Mouse (Mus musculus): ENCODE results near the gene Zbtb7b.
A peak's percentile ranks its signal among the peaks of the same experiment; 100 is the strongest.

Gene Zbtb7b

DNA sequence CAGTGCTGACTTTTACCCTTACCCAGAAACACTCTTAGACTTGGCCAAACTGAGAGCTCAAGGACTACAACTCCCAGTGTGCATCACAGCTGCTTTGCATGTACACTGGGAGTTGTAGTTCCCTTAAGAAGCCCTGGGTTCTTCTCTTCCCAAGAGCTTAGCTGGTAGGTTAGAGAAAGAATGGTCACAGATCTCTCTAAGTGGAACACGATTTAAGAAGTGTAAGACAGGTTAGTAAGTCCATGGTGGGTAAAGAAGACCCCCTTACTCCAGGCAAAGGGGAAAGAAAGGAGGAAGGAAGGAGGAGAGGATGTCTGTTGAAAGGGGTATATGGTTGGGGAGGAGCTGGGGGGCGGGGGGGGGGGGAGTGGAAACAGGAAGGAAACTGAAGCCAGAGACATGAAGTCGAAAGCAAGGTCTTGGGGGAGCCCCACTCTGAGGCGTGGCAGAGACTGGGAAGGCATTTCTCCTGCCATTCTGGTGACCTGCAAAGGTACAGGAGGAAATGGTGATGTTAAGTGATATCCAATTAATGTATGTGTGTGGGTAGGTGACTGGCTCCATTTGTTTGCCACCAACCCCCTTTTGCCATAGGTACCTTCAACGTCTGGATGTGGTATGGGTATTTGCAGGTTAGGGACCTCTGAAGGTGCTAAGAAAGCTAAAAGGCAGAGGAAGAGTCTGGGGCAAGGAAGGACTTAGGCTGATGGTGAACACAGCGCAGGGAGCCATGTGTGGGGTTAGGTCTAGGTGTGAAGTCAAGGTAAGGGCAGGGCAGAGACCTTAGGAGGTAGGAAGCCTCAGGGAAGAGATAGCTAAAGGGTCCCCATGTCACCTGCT, 5.5 kb downstream of the Zbtb7b start:
- no peak for DNase-seq (ENCODE audit: low read depth, low spot score)

DNA sequence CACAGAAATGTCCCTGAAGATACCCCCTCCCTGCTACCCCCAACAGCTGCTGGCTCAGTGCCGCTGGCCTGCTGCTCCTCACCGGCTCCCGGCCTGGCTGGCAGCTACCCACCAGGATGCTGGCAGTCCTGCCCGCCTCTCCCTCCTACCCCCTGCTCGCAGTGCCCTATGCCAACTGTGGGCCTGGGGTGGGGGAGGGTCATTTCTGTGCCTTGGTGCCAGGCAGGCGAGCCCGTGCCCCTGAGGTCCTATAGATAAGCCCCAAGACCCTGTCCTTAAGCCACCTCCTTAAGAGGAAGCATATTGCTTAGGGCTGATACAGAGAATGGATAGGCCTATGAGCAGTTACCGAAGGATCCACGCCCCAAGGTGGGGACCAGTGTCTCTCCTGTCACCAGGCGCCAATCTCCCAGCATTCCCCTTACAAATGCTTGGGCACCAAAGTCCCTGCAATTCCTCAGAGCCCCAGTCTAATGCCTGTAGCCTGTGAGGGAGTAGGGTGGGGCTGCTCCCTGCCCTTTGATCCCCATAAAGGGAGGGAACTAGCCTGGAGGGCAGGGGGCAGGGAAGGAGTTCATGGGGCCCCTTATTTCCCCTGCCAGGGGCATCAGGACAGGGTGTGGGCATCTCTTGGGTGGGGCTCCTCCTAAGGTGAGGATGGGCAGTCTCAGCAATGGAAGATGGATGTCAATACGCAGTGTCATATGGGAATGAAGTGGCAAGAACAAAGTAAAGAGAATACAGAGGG, 6.3 kb downstream of the Zbtb7b start:
- DNase-seq (ENCODE audit: low read depth, low spot score) = no peak

DNA sequence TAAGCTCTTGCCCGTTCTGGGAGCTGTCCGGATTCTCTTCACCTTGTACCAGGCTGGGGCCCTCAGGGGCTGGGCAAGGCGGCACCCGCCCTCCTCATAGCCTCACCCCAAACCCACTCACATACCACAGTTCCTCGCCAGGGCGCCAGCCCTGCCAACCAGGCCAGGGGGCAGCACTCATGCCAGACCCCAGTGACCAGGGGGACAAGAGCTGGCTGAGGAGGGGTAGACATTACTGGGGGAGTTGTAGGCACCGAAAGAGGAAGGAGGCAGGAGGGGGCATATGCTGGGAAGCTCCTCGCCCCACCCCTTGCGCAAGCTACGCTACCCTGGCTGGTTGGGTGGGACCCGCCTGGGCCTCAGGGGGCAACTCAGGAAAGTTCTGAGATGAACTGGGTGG, 6.9 kb downstream of the Zbtb7b start:
- no peak for DNase-seq (ENCODE audit: low read depth, low spot score)

DNA sequence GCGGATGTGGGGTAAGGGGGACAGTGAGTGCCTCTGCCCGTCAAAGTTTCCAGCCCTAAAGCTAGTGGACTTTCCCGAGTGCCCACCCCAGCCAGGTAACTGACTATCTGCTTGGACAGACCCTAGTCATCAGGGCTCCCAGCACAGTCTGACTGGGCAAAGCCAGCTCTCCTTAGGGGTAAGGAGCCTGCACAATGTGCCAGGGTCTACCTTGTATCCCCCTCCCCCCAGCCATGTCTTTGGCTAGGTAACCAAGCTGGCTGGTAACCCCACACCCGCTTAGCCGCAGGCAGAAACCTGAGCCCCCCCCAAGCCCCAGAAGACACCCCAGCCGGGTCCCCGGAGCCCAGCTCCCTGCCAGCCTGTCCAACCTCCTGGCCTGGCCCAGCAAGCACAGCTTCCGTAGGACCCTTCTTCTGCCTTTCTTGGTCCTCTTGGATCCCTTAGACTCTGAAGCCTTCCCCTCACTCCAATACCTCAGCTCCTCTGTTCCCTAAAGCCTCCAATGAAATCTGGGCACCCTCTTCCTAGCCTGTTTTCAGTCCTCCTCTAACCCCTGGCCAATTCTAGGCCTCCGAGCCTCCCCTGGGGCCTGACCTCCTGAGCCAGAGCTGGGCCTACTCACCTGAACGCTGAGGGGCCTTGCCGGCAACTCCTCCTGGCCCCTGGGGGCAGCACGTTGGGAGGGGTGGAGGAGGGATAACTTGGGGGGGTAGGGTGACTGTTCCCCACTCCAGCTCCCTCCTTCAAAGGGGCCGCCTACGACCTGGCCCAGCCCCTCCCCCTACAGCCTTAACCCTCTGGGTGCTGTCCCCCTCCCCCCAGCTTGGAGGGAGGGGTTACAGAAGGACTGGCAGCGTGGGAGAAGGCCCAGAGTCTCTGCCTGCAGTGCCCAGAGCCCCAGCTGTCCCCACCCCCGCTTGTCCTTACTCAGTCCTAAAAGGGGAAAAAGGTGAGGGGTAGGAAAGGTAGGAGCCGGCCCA, 7.8 kb downstream of the Zbtb7b start:
- no peak for DNase-seq (ENCODE audit: low read depth, low spot score)

DNA sequence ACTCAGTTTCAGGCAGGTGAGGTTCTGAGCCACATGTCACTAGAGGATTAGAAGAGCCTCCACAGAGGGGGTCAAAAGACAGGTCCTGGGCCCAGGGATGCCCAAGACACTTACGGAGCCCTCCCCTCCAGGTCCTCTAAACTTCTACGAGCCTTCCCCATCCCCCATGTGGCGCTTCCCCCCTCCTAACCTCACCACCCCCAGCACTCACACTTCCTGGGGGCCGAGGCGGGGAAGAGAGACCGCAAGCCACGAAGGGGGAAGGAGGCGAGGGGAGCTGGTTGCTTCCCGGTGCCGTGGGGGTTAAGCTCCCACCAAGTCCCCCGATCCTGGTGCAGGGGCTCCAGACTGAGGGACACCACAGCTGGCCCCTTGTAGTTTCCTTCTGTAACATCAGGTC, 9.1 kb downstream of the Zbtb7b start:
- DNase-seq (ENCODE audit: low read depth, low spot score) = no peak

DNA sequence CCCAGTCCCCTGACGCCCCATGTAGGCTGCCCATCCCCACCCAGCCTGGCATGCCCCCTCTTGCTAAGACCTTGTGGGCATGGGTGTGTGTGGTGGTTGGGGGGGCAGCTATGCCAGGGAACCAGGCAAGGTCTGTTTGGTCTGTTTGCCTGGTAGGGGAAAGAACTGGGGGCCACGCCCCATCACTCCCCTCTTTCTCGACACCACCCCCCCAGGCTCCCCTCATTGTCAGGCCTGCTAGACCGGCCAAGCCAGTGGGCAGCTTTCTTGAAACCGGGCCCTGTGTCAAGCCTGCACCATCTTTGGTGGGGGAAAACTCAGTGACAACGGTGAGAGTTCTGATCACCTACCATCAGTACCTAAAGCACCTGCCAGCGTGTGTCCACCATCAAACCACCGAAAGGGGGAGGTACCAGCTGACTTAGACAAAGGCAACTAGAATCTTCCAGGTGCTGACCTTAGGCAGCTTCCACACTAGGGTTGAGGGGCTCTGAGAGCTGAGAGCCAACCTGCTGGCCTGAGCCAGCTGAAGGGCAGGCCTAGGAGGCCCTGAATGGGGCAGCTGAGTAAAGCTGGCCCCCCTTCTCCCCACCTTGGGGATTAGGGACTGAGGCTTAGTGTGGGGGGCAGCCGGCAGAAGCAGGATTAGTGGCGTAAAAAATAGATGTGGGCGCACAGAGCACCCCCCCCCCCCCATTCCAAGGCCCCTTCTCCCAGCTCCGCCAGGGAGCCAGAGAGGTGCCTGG, 10.1 kb downstream of the Zbtb7b start:
- DNase-seq (ENCODE audit: low read depth, low spot score) = no peak

DNA sequence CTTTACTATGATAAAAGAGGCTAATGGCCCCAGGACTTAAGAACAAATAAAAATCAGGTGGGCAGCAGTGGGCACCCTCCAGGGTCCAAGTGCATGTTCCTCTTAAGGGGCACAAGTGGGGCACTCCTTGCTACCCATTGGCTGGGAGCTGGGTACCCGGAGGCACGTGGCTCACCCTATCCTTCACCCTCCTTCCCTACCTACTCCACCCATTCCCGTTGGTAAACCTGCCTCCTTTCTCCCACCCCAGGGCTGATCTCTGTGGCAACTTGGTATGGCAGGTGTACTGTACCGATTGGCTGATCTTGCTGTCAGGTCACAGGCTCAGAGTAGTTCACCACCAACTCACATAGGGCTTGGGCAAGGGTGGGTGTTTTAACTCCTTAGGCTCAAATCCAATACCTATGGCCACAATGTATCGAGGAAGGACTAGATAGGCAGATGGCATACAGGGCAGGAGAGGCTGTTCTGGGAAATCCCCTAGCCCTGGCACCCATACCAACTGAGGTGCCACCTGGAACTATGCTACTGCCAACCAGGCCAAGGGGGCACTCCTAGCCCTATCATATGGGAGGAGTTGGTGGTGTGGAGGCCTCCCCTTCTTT, 10.8 kb downstream of the Zbtb7b start:
- DNase-seq (ENCODE audit: low read depth, low spot score) = no peak

DNA sequence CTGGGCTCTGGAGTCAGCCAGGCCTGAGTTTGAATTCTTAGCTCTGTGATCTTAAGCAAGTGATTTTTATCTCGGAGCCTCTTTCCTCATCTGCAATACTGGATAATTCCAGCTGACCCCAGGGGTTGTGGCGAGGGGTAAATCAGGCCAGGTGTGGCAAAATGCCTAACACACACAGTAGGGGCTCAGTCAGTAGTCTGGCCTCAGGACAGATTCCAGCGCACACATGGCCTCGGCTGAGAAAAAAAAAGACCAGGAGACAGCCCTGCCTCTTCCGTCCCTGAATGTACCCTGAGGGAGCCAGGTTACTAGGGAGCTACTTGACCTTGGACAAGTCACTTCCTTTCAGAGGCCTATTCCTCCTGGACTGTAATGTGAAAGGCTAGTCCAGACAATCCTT, 11.6 kb downstream of the Zbtb7b start:
- no peak for DNase-seq (ENCODE audit: low read depth, low spot score)

DNA sequence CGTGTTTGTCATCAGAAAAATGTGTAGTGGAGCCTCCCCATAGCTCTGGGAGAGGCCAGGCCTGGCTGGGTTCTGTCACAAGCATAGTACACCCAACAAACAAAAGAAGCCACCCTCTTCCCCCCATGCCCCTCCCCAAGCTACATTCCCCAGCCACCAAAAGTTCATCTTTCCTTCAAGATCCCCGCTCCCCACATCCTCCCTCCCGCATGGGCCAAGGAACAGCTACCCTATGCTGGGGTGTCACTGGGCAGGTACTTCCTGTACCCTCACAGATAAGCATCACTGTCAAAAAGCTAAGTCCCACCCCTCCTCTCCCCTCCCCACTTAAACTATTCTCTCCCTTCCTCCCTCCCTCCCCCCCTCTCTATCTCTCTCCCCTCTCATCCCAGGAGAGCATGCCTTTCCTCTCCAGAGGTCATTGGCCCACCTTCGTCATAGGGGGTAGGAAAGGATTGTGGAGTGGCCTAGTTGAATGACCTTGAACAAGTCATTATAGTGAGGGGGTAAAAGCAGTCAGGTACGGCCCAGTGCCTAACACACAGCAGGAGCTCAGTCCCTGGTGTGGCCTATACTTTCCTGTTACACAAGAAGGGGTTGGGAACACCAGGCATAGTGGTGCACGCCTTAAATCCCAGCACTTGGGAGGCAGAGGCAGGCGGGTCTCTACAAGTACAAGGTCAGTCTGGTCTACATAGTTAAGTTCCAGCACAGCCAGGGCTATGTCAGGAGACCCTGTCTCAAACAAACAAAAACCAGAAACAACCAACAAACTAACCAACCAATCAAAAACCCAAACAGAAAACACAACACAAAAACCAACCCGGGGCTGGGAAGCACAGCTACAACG, 12.3 kb downstream of the Zbtb7b start:
- DNase-seq (ENCODE audit: low read depth, low spot score) = no peak

DNA sequence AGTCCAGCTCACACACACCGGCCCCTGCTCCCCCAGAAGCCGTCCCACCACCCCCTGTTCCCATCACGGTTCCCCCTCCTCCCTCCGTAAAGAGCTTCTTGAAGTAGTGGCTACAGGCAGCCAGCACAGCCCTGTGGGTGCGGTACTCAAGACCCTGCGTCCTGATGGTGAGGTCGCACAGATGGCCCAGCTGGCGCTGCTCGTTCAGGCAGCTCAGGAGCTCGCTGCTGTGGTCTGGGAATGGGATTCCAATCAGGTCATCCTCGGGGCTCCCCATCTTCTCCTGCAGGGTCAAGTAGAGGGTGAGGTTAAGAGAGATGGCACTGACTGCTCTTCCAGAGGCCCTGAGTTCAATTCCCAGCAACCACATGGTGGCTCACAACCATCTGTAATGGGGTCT, 13.3 kb downstream of the Zbtb7b start:
- DNase-seq (ENCODE audit: low read depth, low spot score) = no peak

DNA sequence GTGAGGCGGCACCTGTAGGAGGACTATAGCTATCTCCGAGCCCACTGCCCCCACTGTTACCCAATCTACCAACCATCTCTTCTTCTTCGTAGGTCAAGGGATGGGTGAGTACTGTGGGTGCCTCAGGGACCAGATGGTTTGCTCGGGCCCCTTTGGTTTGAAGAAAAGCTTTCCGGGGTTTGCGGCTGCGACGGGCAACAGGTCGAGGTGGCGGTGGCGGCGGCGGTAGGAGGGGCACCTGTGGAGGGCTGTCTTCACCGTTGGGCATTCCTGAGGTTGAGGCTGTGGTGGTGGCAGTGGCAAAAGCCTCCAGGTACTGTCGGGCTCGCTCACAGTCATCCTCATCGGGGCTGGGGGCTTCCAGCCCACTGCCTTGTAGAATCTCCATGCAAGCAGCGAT, 13.9 kb downstream of the Zbtb7b start:
- DNase-seq (ENCODE audit: low read depth, low spot score) = no peak

DNA sequence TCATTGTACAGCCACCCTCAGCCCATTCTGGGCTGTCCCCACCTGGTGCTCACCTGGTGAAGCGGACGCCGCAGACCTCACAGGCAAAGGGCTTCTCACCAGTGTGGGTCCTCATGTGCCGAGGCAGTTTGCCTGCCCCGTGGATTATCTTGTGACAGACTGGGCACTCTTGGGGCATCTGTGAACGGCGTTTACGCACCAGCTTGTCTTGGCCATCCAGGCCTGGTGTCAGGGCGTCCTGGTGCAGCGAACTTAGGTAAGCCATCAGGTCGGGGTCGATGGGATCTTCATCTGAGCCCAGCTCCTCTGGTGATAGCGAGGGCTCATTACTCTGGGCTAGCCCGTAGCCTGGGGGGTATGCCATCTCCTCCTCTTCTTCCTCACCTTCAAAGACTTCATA, 14.3 kb downstream of the Zbtb7b start:
- no peak for DNase-seq (ENCODE audit: low read depth, low spot score)

DNA sequence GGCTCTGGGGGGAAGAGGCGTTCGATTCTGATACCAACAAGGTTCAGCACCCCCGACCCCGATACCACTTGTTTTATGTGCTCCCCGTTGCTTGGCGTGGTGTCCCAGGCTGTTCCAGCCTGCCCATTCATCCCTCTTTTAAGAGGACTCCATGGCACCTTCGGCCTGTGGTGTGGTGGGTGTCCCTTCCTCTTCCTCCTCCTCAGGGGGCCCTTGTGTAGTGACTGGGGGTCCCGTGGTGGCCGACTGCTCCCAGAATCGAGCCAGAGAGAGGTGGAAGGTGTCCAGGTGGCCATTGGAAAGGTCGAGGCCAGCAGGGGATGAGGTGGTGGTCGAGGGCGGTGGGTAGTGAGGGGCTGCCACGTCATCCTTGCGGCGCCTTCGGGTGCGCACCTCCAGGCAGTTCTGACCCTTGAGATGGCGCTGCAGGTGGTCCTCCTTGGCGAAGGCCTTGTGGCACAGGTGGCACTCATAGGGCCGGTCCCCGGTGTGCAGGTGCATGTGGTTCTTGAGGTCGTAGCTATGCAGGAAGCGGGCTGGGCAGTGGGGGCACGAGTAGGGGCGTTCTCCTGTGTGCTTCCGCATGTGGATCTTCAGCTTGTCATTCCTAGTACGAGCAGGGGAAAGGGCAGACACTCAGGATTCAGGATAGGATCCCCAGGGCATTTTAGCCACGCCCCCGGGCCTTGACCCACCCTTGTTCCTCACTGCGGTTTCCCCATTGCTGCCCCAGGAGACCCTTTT, 15.0 kb downstream of the Zbtb7b start:
- no peak for DNase-seq (ENCODE audit: low read depth, low spot score)

DNA sequence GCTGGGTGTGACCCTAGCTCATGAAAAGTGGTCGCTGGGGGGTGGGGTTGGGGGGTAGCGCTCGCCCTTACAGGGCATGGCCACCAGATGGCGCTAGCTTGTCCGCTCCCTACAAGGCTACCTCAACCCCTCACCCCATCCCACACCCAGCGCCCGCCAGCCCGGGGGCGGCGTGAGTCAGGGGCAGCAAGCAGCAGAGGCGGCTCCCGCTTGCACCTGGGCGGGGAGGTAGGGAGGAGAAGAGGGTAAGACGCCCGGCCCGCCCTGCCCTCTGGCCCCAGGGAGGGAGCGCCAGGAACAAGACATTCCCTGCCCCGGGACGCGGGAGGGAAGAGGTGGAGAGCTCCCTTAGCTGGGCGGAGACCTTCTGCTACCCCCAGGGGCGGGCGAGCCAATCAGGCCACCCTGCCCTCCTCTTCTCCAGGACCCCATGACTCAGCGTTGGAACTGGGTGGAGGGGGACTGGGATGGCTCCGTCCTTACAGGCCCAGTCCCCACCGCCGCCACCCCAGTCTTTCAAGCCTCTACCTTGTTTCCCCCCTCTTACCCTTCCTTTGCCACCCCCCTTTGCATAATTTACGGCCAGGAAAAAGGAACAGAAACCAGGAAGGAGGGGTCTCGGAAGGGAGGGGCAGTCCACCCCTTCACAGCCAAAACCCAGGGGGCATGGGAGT, 16.0 kb downstream of the Zbtb7b start:
- peak; percentile 90 for DNase-seq (ENCODE audit: low read depth, low spot score)

DNA sequence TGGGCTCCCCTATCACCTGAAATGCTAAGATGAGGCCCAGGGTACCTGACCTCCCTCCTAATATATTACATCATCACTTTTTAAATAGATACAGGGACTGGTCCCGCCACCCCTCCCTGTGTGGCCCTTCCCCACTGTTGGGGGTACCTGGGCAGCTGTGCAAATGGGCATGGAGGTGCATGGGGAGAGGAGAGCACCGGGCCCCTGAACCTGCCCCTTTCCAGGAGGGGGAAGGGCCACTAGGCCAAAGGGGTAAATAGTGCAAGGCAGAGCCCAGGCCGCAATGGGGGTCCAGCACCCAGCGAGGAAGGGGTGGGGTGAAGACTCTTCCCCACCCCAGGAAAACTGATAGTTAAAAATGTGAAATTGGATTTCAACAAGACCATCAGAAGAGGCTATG, 16.7 kb downstream of the Zbtb7b start:
- DNase-seq (ENCODE audit: low read depth, low spot score) = no peak

DNA sequence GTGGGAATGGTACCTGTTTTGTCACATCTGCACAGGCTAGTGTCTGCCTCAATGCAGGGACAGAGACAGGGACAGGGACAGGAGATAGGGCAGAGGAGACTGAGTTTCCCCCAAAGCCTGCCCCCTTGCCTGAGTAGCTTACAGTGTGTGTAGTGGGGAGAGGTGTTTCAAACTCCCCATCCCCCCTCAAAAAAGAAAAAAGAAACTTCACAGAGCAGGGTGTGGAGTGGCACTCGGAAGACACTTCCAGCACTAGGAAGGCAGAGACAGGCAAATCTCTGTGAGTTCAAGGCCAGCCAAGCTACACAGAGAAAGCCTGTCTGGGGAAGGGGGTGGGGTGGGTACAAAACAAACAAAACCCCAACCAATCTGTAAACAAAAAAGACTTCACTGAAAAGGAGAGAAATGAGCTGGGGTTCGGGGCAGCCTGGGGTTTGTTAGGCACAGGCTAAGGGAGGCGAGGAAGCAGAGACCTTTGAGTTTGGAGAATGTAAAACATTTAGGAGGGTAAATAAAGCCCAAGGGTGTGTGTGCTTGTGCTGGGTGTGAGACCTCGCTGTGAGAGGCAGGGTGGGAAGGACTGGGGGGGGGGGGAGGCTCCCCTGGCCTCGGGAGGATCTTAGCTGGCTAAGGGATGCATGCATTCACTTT, 20.9 kb downstream of the Zbtb7b start:
- DNase-seq (ENCODE audit: low read depth, low spot score) = no peak

DNA sequence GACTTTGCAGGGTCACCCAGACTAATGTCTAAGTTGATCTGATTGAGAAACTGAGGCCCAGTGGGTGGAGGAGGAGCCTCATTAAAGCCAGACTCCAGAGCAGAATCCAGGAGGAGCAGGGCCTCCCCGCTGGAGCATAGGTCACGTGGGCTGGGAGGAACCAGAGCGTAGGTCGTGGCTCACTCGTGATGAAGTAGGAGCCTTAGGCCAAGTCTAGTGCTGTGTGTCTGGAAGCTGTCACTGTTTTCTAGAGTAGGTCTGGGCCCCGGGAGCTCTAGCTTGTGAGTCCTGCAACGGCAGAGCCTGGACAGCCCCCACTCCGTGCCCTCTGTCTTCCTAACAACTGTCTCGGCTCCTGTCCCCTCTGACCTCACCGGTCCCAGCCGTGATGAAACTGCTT, 27.2 kb downstream of the Zbtb7b start:
- no peak for DNase-seq (ENCODE audit: low read depth, low spot score)

Data from mesoderm, embryonic 11.5 days (tissue).